Mouse (Mus musculus): ENCODE data around the gene Hmgb1. TPM values are rescaled to one million over a fixed set of nuclear protein-coding genes. Genes with fewer than 3 reads are reported as not detected.

Gene Hmgb1
- polyA plus RNA-seq, 1 experiment: 48.1 TPM

DNA sequence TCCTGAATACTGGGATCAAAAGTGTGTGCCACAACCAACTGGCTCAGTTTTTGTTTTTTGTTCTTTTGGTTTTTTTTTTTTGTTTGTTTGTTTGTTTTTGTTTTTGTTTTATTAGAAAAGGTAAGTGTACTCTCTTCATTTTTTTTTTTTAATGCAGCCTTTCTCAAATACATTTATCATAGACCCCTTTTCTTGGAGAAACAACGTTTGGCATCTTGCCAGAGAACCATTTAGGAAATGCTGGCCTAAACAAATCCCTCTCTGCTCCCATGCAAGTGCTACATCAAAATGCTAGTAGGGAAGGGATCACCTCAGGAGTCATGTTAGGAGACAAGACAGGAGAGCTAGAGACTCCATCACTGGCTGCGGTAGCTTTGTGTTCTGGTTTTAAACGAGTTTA, 76.7 kb downstream of the Hmgb1 start:
- Histone ChIP-seq H3K4me3 (ENCODE audit: insufficient read depth, low read depth, low read length) (no peak overlapping the region), H3K27me3 (replicated peaks; ENCODE audit: control insufficient read depth, insufficient read depth, low read length) (no peaks in the 10 kb centered on the region), H3K36me3 (ENCODE audit: control insufficient read depth, insufficient read depth, low read length) (no peaks in the 10 kb centered on the region), H3K4me1 (ENCODE audit: control insufficient read depth, insufficient read depth, low read length) (no peaks in the 10 kb centered on the region), H3K27ac (ENCODE audit: insufficient read depth, low read depth, low read length) (no peak overlapping the region)
- DNase-seq: no peak
- WGBS: 58% methylated on average over 3 of the region's 3 CpGs
- TF ChIP-seq CTCF (conservative IDR thresholded peaks at IDR 0.05; ENCODE audit: insufficient read depth, insufficient read length, low read depth, low read length): no peak
- no peak for TF ChIP-seq POLR2A (IDR thresholded peaks at IDR 0.05; ENCODE audit: low read depth, low read length)

DNA sequence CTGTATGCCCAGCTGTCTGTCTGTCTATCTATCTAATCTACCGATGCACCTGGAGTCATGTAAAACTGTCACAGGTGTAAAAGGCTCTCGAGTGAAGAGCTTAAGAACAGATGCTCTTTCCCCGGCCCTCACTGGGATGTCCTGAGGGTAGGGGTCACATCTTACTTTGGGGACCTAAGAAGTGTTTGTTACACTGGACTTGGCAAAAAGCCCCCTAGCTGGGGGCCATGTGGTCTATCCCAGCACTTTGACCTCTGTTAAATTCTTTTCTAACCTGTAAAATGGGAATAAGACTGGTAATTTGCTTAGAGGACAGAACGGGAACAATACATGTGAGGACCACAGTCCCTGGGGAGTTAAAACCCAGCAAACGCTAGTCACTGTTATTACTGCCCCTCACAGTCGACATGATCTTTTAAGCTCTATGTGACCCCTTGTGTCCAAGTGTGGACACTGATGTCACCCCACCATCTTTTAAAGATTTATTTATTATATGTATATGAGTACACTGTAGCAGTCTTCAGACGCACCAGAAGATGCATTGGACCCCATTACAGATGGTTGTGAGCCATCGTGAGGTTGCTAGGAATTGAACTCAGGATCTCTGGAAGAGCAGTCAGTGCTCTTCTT, 80.1 kb downstream of the Hmgb1 start:
- WGBS: 80% methylated on average over 8 of the region's 8 CpGs
- TF ChIP-seq POLR2A (IDR thresholded peaks at IDR 0.05; ENCODE audit: low read depth, low read length) (no peak), CTCF (conservative IDR thresholded peaks at IDR 0.05; ENCODE audit: insufficient read depth, insufficient read length, low read depth, low read length) (no peak)

DNA sequence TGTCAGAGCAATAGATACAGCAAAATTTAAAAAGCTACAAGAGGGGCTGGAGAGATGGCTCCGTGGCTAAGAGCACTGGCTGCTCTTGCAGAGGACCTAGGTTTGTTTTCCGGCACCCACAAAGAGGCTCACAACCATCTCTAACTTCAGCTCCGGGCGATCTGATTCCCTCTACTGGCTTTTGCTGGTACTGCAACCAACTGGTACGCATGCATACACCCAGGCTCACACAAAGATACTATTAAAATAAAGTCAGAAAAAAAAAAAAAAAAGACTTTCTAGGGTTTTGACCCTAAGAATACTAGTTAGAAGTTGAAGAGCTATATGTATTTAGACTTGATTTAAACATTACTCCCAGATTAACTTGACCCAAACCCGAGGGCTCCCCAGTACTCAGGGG, 82.4 kb downstream of the Hmgb1 start:
- TF ChIP-seq POLR2A (IDR thresholded peaks at IDR 0.05; ENCODE audit: low read depth, low read length): no peak
- no peak for TF ChIP-seq CTCF (conservative IDR thresholded peaks at IDR 0.05; ENCODE audit: insufficient read depth, insufficient read length, low read depth, low read length)
- no peak for DNase-seq
- 88% methylated on average over 6 of the region's 6 CpGs for WGBS
- no peaks in the 10 kb centered on the region for H3K36me3 ChIP-seq (ENCODE audit: control insufficient read depth, insufficient read depth, low read length)
- H3K4me3 ChIP-seq (ENCODE audit: insufficient read depth, low read depth, low read length): no peak overlapping the region
- no peak overlapping the region for H3K27ac ChIP-seq (ENCODE audit: insufficient read depth, low read depth, low read length)
- H3K27me3 ChIP-seq (replicated peaks; ENCODE audit: control insufficient read depth, insufficient read depth, low read length): no peaks in the 10 kb centered on the region
- no peaks in the 10 kb centered on the region for H3K4me1 ChIP-seq (ENCODE audit: control insufficient read depth, insufficient read depth, low read length)

More for the DNA sequence above, 80.1 kb downstream of the Hmgb1 start:
- Histone ChIP-seq H3K27me3 (replicated peaks; ENCODE audit: control insufficient read depth, insufficient read depth, low read length) (no peaks in the 10 kb centered on the region), H3K36me3 (ENCODE audit: control insufficient read depth, insufficient read depth, low read length) (no peaks in the 10 kb centered on the region), H3K4me1 (ENCODE audit: control insufficient read depth, insufficient read depth, low read length) (no peaks in the 10 kb centered on the region), H3K27ac (ENCODE audit: insufficient read depth, low read depth, low read length) (no peak overlapping the region), H3K4me3 (ENCODE audit: insufficient read depth, low read depth, low read length) (no peak overlapping the region)
- DNase-seq: no peak

- Histone ChIP-seq H3K36me3 (ENCODE audit: control insufficient read depth, insufficient read depth, low read length) (no peaks in the 10 kb centered on the region), H3K4me3 (ENCODE audit: insufficient read depth, low read depth, low read length) (no peak overlapping the region), H3K27ac (ENCODE audit: insufficient read depth, low read depth, low read length) (no peak overlapping the region), H3K4me1 (ENCODE audit: control insufficient read depth, insufficient read depth, low read length) (no peaks in the 10 kb centered on the region), H3K27me3 (replicated peaks; ENCODE audit: control insufficient read depth, insufficient read depth, low read length) (no peaks in the 10 kb centered on the region)
- WGBS: 78% methylated on average over 3 of the region's 3 CpGs
- no peak for TF ChIP-seq POLR2A (IDR thresholded peaks at IDR 0.05; ENCODE audit: low read depth, low read length)
- no peak for TF ChIP-seq CTCF (conservative IDR thresholded peaks at IDR 0.05; ENCODE audit: insufficient read depth, insufficient read length, low read depth, low read length)
- no peak for DNase-seq
Measured at GRCm38 (mm10) chr5:149100091-149100490, 84.2 kb downstream of the Hmgb1 start.

DNA sequence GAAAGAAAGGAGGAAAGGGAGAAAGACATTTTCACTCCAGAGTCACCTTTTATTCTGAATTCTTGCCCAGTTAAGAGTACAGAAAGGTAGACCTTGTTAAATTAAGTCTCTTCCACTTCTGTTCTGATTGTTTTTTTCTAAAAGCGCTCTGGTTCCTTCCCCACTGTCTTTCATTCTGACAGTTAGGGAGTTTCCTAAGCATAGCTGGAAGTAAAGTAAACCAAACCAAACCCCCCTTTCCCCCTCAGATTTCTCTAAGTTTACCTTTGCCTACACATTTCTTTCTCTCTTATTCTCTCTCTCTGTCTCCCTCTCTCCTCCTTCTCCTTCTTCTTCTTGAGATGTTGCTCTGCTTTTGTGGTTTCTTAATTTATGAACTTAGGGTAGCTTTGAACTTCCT, 85.3 kb downstream of the Hmgb1 start:
- H3K27ac ChIP-seq (ENCODE audit: insufficient read depth, low read depth, low read length): no peak overlapping the region
- H3K27me3 ChIP-seq (replicated peaks; ENCODE audit: control insufficient read depth, insufficient read depth, low read length): no peaks in the 10 kb centered on the region
- WGBS: 90% methylated on average over 1 of the region's 1 CpGs
- H3K36me3 ChIP-seq (ENCODE audit: control insufficient read depth, insufficient read depth, low read length): no peaks in the 10 kb centered on the region
- H3K4me3 ChIP-seq (ENCODE audit: insufficient read depth, low read depth, low read length): no peak overlapping the region
- no peaks in the 10 kb centered on the region for H3K4me1 ChIP-seq (ENCODE audit: control insufficient read depth, insufficient read depth, low read length)
- TF ChIP-seq CTCF (conservative IDR thresholded peaks at IDR 0.05; ENCODE audit: insufficient read depth, insufficient read length, low read depth, low read length) (no peak), POLR2A (IDR thresholded peaks at IDR 0.05; ENCODE audit: low read depth, low read length) (no peak)
- no peak for DNase-seq

- Histone ChIP-seq H3K4me3 (ENCODE audit: insufficient read depth, low read depth, low read length) (no peak overlapping the region), H3K36me3 (ENCODE audit: control insufficient read depth, insufficient read depth, low read length) (no peaks in the 10 kb centered on the region), H3K4me1 (ENCODE audit: control insufficient read depth, insufficient read depth, low read length) (no peaks in the 10 kb centered on the region), H3K27ac (ENCODE audit: insufficient read depth, low read depth, low read length) (no peak overlapping the region), H3K27me3 (replicated peaks; ENCODE audit: control insufficient read depth, insufficient read depth, low read length) (no peaks in the 10 kb centered on the region)
- 88% methylated on average over 5 of the region's 5 CpGs for WGBS
- no peak for DNase-seq
- TF ChIP-seq CTCF (conservative IDR thresholded peaks at IDR 0.05; ENCODE audit: insufficient read depth, insufficient read length, low read depth, low read length) (no peak), POLR2A (IDR thresholded peaks at IDR 0.05; ENCODE audit: low read depth, low read length) (no peak)
Measured at GRCm38 (mm10) chr5:149097841-149098240, 86.4 kb downstream of the Hmgb1 start.

GRCm38 (mm10) chr5:149096284-149096683, 88.0 kb downstream of the Hmgb1 start:
- Histone ChIP-seq H3K4me3 (ENCODE audit: insufficient read depth, low read depth, low read length) (no peak overlapping the region), H3K36me3 (ENCODE audit: control insufficient read depth, insufficient read depth, low read length) (no peaks in the 10 kb centered on the region), H3K27me3 (replicated peaks; ENCODE audit: control insufficient read depth, insufficient read depth, low read length) (no peaks in the 10 kb centered on the region), H3K4me1 (ENCODE audit: control insufficient read depth, insufficient read depth, low read length) (no peaks in the 10 kb centered on the region), H3K27ac (ENCODE audit: insufficient read depth, low read depth, low read length) (no peak overlapping the region)
- TF ChIP-seq POLR2A (IDR thresholded peaks at IDR 0.05; ENCODE audit: low read depth, low read length) (no peak), CTCF (conservative IDR thresholded peaks at IDR 0.05; ENCODE audit: insufficient read depth, insufficient read length, low read depth, low read length) (no peak)
- DNase-seq: no peak
- 84% methylated on average over 11 of the region's 11 CpGs for WGBS

Data from kidney, adult 2 months (tissue).